Mouse (Mus musculus) CH12.LX (cell line): ENCODE results near the gene Gm17079. TPM values are rescaled to one million over a fixed set of nuclear protein-coding genes. Genes with fewer than 3 reads are reported as not detected.
"Not testable (repeated sequence)": the region's sequence is repeated elsewhere in the genome, so short reads cannot be mapped to it uniquely, and the experiment has no call there.

Source experiments
- DNase-seq: peaks from one replicate; pipeline ENCODE4 v3.0.0-alpha.2; 2013; ENCODE audit errors: extremely low read depth
- H3K27ac ChIP-seq: 2 replicates; pipeline ENCODE4 v1.5.1; 2012; ENCODE audit warnings: low read depth, mild to moderate bottlenecking, control low read depth, moderate library complexity; ENCODE audit not compliant: insufficient read depth
- H3K27me3 ChIP-seq: replicated peaks from 2 replicates; pipeline ENCODE3; 2012; ENCODE audit warnings: inconsistent platforms
- H3K36me3 ChIP-seq, 2 experiments: replicated peaks in 1 of 2; 2 replicates each; pipeline versions ENCODE3 to v1.6.1; 2012; ENCODE audit warnings: inconsistent platforms in 1 of 2, low read length in 1 of 2, mild to moderate bottlenecking in 1 of 2, mixed read lengths in 1 of 2, moderate library complexity in 1 of 2; ENCODE audit not compliant: control insufficient read depth in 1 of 2, insufficient read depth in 1 of 2
- H3K4me1 ChIP-seq, 2 experiments: 2 replicates each; pipeline ENCODE4 v1.6.1; 2012; ENCODE audit warnings: inconsistent platforms in 1 of 2, moderate library complexity in 1 of 2; ENCODE audit not compliant: insufficient read depth in 2 of 2, control insufficient read depth in 1 of 2
- H3K4me2 ChIP-seq: 2 replicates; pipeline ENCODE4 v1.6.1; 2012; ENCODE audit warnings: low read depth, mild to moderate bottlenecking, control low read depth; ENCODE audit not compliant: poor library complexity, insufficient read depth, severe bottlenecking
- H3K4me3 ChIP-seq, 3 experiments: fragments of 150-350 bp in 1 of 3; sonication (generic) in 1 of 3; replicated peaks in 1 of 3; 2 replicates each; pipeline versions ENCODE3 to v1.5.1; 2011 to 2012; ENCODE audit warnings: low read depth in 2 of 3, low read length in 2 of 3, mild to moderate bottlenecking in 2 of 3, moderate library complexity in 2 of 3, control low read depth in 1 of 3, improper control_type of control experiment in 1 of 3, inconsistent platforms in 1 of 3, mixed read lengths in 1 of 3; ENCODE audit not compliant: poor library complexity in 1 of 3
- H3K79me2 ChIP-seq: replicated peaks from 2 replicates; pipeline ENCODE4 v1.6.1; 2012; ENCODE audit warnings: mild to moderate bottlenecking, moderate library complexity; ENCODE audit not compliant: control insufficient read depth, poor library complexity, insufficient read depth, severe bottlenecking; ENCODE audit errors: extremely low read depth
- H3K9ac ChIP-seq: 2 replicates; pipeline ENCODE4 v1.6.1; 2012; ENCODE audit warnings: low read depth, mild to moderate bottlenecking, control low read depth, moderate library complexity; ENCODE audit not compliant: insufficient read depth
- H3K9me3 ChIP-seq: replicated peaks from 2 replicates; pipeline ENCODE3; 2012; ENCODE audit warnings: low read length, inconsistent platforms, mixed read lengths
- BHLHE40 ChIP-seq: IDR thresholded peaks from 2 replicates; pipeline ENCODE4 v1.6.1; 2011; ENCODE audit warnings: mild to moderate bottlenecking, low read depth, low read length, improper control_type of control experiment
- CHD1 ChIP-seq: IDR thresholded peaks from 2 replicates; pipeline ENCODE4 v1.6.1; 2012; ENCODE audit warnings: low read depth, low read length, improper control_type of control experiment, inconsistent platforms
- ETS1 ChIP-seq: conservative IDR thresholded peaks from 2 replicates; pipeline ENCODE4 v1.6.1; 2012; ENCODE audit warnings: low read depth, mild to moderate bottlenecking, inconsistent platforms, low read length, improper control_type of control experiment, moderate library complexity
- HCFC1 ChIP-seq: IDR thresholded peaks from 2 replicates; pipeline ENCODE4 v1.6.1; 2012; ENCODE audit warnings: low read depth, mild to moderate bottlenecking, inconsistent platforms, low read length, improper control_type of control experiment
- IRF4 ChIP-seq: IDR thresholded peaks from 2 replicates; pipeline ENCODE4 v1.6.1; 2014; ENCODE audit warnings: low read depth, mild to moderate bottlenecking, inconsistent platforms, low read length, improper control_type of control experiment
- JUN ChIP-seq: IDR thresholded peaks from 2 replicates; pipeline ENCODE4 v1.6.1; 2011; ENCODE audit warnings: low read depth, mild to moderate bottlenecking, low read length, improper control_type of control experiment, moderate library complexity; ENCODE audit not compliant: insufficient read depth
- JUND ChIP-seq: conservative IDR thresholded peaks from 2 replicates; pipeline ENCODE4 v1.6.1; 2011; ENCODE audit warnings: low read depth, low read length, improper control_type of control experiment
- MAX ChIP-seq: IDR thresholded peaks from 2 replicates; pipeline ENCODE4 v1.6.1; 2011; ENCODE audit warnings: low read length, improper control_type of control experiment
- MAZ ChIP-seq: IDR thresholded peaks from 2 replicates; pipeline ENCODE4 v1.6.1; 2012; ENCODE audit warnings: low read depth, mild to moderate bottlenecking, inconsistent platforms, low read length, improper control_type of control experiment, moderate library complexity
- MXI1 ChIP-seq: IDR thresholded peaks from 2 replicates; pipeline ENCODE4 v1.6.1; 2011; ENCODE audit warnings: mild to moderate bottlenecking, low read depth, low read length, improper control_type of control experiment
- NELFE ChIP-seq: IDR thresholded peaks from 2 replicates; pipeline ENCODE4 v1.6.1; 2011; ENCODE audit warnings: low read depth, low read length, improper control_type of control experiment
- POLR2A ChIP-seq: IDR thresholded peaks from 2 replicates; pipeline ENCODE4 v1.6.1; 2011; ENCODE audit warnings: low read depth, mild to moderate bottlenecking, improper control_type of control experiment, low read length
- POLR2AphosphoS2 ChIP-seq: IDR thresholded peaks from 2 replicates; pipeline ENCODE4 v1.6.1; 2011; ENCODE audit warnings: low read depth, low read length, improper control_type of control experiment
- RCOR1 ChIP-seq: conservative IDR thresholded peaks from 2 replicates; pipeline ENCODE4 v1.6.1; 2012; ENCODE audit warnings: low read depth, mild to moderate bottlenecking, inconsistent platforms, low read length, improper control_type of control experiment
- SIN3A ChIP-seq: IDR thresholded peaks from 2 replicates; pipeline ENCODE4 v1.6.1; 2012; ENCODE audit warnings: low read length, improper control_type of control experiment, inconsistent platforms
- SMC3 ChIP-seq: IDR thresholded peaks from 2 replicates; pipeline ENCODE4 v1.6.1; 2011; ENCODE audit warnings: low read depth, low read length, improper control_type of control experiment
- USF1 ChIP-seq: IDR thresholded peaks from 2 replicates; pipeline ENCODE4 v1.6.1; 2014; ENCODE audit warnings: low read depth, mild to moderate bottlenecking, inconsistent platforms, low read length, improper control_type of control experiment
- ZC3H11A ChIP-seq: IDR thresholded peaks from 2 replicates; pipeline ENCODE4 v1.6.1; 2012; ENCODE audit warnings: low read depth, mild to moderate bottlenecking, inconsistent platforms, low read length, improper control_type of control experiment
- ZKSCAN1 ChIP-seq: IDR thresholded peaks from 2 replicates; pipeline ENCODE4 v1.6.1; 2012; ENCODE audit warnings: low read depth, inconsistent platforms, low read length, improper control_type of control experiment, borderline replicate concordance
- ZMIZ1 ChIP-seq: IDR thresholded peaks from 2 replicates; pipeline ENCODE4 v1.6.1; 2012; ENCODE audit warnings: low read depth, mild to moderate bottlenecking, inconsistent platforms, low read length, improper control_type of control experiment
- dilution Hi-C: fragments of 300-500 bp; cut with MboI; formaldehyde crosslinking; loops from 2 replicates; pipeline ENCODE4 v1.14.3; 2020; ENCODE audit warnings: low sequenced_read_pairs; ENCODE audit not compliant: extremely low pct_unique_long_range_greater_than_20kb, extremely low pct_ligation_motif_present
- in situ Hi-C: fragments of 300-500 bp; cut with MboI; formaldehyde crosslinking; loops from 3 replicates; pipeline ENCODE4 v1.14.3; 2019; ENCODE audit warnings: low sequenced_read_pairs, low pct_ligation_motif_present, low pct_unique_long_range_greater_than_20kb, mixed read lengths
- polyA plus RNA-seq: library from polyadenylated mRNA; unstranded; fragments of >175 nt; gene quantifications from 2 replicates; pipeline ENCODE4 v1.2.1, GENCODE M21; 2012; ENCODE audit warnings: low read depth; ENCODE audit not compliant: insufficient read length
- total RNA-seq, 2 experiments: library from RNA; depleted of rRNA; stranded (reverse); fragments of 300-350 nt in 1 of 2; fragments of >200 nt in 1 of 2; gene quantifications; 2 replicates each; pipeline ENCODE4 v1.2.3; 2012 to 2014

Gm17079 gene
- total RNA-seq (2012; rRNA removed) (not detected in 2 replicates), total RNA-seq (2014; rRNA removed) (not detected in 2 replicates), polyA plus RNA-seq (not detected in 2 replicates)

GRCm38 (mm10) chr14:51695368-51695767 lies at the start of gene Gm17079:
Gene Gm17079 (minus strand): TSS chr14:51695468.
- in situ Hi-C loops, H3K79me2 ChIP-seq, DNase-seq, H3K4me1 ChIP-seq, H3K9me3 ChIP-seq, H3K27me3 ChIP-seq, H3K36me3 ChIP-seq, H3K4me2 ChIP-seq, H3K27ac ChIP-seq, dilution Hi-C loops, H3K9ac ChIP-seq, H3K4me3 ChIP-seq: not testable (repeated sequence)

- Histone ChIP-seq H3K27me3 (no peaks in the 10 kb centered on the region), H3K4me2 (peak overlapping the region; percentile 76; the same call in 1 of the 2 replicates), H3K9me3 (no peaks in the 10 kb centered on the region), H3K36me3 (peaks cover 0 to 5% of the 10 kb centered on the region in 2 experiments), H3K4me3 (no peak overlapping the region), H3K9ac (no peak overlapping the region), H3K4me1 (peaks cover 0 to 3% of the 10 kb centered on the region in 2 experiments; a peak in 1 of 4 replicates), H3K27ac (no peak overlapping the region), H3K79me2 (no peaks in the 10 kb centered on the region)
- in situ Hi-C loops (no loop called here), dilution Hi-C loops (no loop called here)
- no peak for TF ChIP-seq SIN3A
- TF ChIP-seq USF1: no peak
- no peak for TF ChIP-seq ZKSCAN1
- TF ChIP-seq RCOR1: no peak
- no peak for TF ChIP-seq POLR2AphosphoS2
- no peak for TF ChIP-seq JUN
- TF ChIP-seq IRF4: no peak
- TF ChIP-seq ZMIZ1: no peak
- no peak for TF ChIP-seq SMC3
- TF ChIP-seq MAX: no peak
- TF ChIP-seq MXI1: no peak
- no peak for TF ChIP-seq CHD1
- no peak for TF ChIP-seq NELFE
- no peak for TF ChIP-seq ETS1
- TF ChIP-seq POLR2A: no peak
- no peak for TF ChIP-seq ZC3H11A
- no peak for TF ChIP-seq HCFC1
- TF ChIP-seq JUND: no peak
- no peak for TF ChIP-seq MAZ
- TF ChIP-seq BHLHE40: no peak
- DNase-seq: no peak
Measured at GRCm38 (mm10) chr14:51740347-51741170, 45.3 kb upstream of the Gm17079 start.
